Mouse (Mus musculus): ENCODE measurements around the gene Tmem231. TPM values are rescaled to one million over a fixed set of nuclear protein-coding genes. Genes with fewer than 3 reads are reported as not detected.

Tmem231 gene
- 10 to 100 TPM in 1 of 2 experiments, 1 to 10 TPM in 1; 7.1 to 10.3 TPM for total RNA-seq (2021)
- long read RNA-seq, experiment 1, transcript Tmem231-201 (7 exons, 2,984 nt) = major isoform, 10 of 12 reads
- long read RNA-seq, experiment 1, partial matches to known transcripts = 0 of 12 reads
- long read RNA-seq, experiment 1, other reads (novel, unspliced or antisense) = 2 of 12 reads
- long read RNA-seq, experiment 2, transcript Tmem231-201 (7 exons, 2,984 nt) = major isoform, 5 of 10 reads
- long read RNA-seq, experiment 2, partial matches to known transcripts = 2 of 10 reads
- long read RNA-seq, experiment 2, other reads (novel, unspliced or antisense) = 3 of 10 reads

DNA sequence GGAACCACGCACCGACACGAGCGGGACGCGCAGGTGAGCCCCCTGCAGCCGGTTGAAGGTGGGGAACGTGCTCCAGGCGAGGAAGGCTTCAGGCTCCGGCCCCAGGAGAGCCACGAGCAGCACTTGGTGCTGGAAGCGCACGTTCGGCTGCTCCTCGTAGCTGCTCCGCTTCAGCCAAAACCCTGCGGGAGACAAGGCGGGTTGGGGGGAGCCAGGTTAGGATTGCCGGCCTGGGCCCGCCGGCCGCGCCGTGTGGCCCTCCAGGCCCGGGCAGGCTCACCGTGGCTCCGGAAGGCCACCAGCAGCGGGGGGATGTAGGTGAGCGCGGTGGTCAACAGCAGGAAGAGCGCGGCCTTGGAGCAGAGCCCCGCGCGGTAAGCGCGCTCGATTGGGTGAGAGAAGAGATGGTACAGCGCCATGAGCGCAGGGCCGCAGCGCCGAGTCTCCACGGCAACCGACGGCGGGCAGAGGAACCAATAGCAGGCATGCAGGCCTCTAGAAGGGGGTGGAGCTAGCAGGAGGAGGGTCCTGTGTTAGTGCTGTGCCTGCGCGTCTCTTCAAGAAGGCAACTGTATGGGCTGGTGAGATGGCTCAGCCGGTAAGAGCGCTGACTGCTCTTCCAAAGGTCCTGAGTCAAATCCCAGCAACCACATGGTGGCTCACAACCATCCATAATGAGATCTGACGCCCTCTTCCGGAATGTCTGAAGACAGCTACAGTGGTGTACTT, at the start of gene Tmem231:
Gene Tmem231 (minus strand): TSS at position 534 of the 729 bp plus-strand sequence.
- DNase-seq (ENCODE audit: low spot score in 2 of 2) = peak; percentile 69 to 71

DNA sequence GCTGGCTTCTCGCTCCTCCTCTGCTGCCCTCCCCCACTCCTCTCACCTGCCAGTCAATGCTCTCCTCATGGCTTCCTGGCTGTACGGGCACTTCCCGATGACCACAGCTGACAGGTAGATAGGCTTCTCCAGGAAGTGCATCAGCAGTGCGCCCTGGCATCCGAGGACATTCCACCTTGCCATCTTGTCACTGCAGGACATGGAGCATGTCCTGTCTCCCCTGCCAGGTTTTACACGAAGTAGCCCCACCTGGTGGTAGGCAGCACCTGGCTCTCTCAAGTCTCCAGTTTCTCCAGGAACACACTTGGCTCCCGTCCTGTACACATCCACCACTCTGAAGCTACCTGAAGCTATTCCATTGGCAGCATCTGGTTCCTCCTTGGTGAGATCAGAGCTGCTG, 48.4 kb upstream of the Tmem231 start:
- DNase-seq (ENCODE audit: low spot score in 2 of 2) = no peak

DNA sequence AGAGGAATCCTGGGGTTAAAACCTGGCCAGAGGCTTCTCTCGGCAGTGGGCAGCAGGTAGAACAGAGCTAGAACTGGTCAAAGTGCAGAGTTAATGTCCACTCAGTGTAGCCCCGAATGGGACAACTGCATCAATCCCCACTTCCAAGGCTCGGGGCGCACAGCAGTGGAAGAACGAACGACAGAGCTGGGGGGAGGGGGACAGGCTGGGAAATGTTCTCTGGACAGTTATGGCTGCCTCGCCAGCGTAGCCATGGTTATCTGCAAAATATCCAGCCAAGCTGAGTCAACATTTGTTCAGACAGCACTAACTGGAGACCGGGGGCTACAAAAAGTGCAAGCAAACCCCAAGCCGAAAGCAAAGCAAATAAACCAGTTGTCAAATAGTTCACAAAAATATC, 44.5 kb upstream of the Tmem231 start:
- no peak for DNase-seq (ENCODE audit: low spot score in 2 of 2)

DNA sequence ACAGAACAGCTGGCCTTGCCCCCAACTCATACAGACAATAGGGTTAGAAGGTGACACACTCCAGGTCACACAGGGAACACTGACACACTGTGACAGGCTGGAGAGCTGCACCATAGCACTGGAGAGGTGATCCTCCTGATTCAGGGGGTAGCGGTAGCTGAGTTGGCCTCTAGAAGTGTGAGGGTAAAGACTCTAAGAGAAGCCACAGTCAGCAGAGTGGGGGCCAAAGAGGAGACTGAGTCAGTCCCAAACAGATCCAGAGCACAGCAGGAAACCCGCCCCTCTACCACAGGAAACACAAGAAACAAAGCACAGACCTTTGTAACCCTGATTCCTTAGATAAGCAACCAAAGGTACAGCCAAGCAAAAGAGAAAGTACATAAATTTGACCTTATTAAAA, 42.6 kb upstream of the Tmem231 start:
- no peak for DNase-seq (ENCODE audit: low spot score in 2 of 2)

DNA sequence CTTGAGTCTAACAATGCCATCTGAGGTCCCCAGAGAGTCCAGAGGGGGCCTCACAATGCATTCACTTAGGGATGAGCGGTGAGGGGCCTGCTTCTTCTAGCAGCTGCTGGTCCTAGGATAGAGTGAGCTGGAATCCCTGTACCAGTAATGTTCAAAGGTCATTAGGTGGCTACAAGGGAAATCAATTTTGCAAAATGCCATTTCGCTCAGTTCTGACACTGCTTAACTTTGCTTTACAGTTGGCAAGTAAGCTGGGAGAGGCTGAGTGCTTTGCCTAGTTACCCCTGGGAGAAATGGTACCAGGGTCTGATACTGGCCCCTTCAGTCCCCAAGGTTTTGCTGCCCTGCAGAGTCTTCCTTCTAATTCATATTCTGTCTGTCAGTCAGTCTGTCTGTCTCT, 42.0 kb upstream of the Tmem231 start:
- DNase-seq (ENCODE audit: low spot score in 2 of 2) = no peak

DNA sequence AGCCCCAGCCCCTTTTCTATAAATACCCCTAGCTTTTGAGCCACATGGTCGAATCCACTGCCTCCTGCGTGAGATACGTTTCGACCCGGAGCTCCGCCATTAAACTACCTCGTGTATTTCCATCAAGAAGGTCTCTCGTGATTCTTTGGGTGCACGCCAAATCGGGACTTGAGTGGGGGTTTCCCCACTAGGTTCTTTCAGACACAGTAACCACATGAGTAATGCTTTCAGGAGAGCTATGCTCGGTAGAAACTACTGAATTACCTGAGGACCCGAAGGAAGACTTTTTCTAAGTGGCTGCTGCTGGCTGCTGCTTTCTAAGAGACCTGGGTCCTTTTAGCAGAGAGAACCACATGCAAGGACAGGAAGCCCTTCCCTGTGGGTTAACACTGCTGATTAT, 40.5 kb upstream of the Tmem231 start:
- DNase-seq (ENCODE audit: low spot score in 2 of 2) = no peak

DNA sequence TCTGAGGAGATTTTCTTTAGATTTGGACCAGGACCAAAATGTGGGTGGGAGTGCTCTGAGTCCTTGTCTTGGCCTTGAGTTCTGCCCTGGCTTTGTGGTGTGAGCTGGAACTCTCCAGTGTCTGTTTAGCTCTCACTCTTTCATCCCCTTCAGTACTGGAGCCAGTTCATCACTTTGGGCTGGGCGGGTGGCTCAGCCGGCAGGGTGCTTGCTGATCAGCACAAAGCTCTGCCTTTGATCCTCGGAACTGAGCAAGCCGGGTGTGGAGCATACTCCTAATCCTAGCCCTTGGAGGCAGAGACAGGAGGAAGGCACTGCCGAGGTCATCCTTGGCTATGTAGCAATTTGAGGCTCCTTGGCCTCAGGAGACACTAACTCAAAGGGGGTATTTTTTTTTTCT, 35.3 kb upstream of the Tmem231 start:
- DNase-seq (ENCODE audit: low spot score in 2 of 2) = no peak

DNA sequence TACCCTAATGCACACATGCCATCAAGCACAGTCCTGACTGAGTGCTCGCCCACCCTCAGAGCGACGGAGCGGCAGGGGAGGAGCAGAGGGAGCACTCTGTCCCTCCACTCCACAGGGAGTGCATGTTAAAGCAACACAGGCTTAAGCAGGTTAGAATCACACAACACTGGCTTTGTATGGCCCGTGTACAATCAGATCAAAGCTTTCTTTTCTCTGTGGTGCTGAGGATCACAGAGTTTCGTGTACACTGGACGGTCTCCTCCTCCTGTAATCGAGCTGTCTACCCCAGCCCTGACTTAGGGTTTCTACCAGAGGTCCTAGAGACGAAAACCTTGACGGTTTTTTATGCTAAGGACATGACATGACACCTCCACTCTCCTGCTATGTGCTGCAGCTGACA, 34.9 kb upstream of the Tmem231 start:
- no peak for DNase-seq (ENCODE audit: low spot score in 2 of 2)

DNA sequence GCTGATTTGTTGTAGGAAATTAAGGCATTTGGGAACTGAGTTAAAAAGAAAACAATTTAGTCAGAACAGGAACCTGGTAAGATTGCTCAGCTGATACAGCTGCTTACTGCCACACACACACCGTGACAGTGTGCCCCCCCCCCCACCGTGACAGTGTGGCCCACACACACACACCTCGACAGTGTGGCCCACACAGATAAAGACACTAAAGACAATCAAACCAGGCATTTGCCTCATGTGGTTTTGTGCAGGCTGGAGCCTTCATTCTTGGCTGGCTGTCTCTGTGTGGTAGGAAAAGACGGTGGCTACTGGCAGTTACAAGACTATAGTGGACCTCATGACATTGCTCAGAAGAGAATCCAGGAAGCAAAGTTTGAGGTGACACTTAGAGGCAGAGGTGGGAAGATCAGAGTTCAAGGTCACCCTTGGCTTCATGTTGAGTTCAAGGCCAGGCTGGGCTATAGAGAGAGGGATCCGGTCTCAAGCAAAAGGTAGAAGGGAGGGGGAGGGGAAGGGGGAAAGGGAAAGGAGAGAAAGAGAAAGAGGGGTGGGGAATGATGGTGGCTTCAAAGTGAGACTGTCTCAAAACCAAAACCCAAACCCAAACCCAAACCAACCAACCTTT, 33.7 kb upstream of the Tmem231 start:
- DNase-seq (ENCODE audit: low spot score in 2 of 2) = no peak

DNA sequence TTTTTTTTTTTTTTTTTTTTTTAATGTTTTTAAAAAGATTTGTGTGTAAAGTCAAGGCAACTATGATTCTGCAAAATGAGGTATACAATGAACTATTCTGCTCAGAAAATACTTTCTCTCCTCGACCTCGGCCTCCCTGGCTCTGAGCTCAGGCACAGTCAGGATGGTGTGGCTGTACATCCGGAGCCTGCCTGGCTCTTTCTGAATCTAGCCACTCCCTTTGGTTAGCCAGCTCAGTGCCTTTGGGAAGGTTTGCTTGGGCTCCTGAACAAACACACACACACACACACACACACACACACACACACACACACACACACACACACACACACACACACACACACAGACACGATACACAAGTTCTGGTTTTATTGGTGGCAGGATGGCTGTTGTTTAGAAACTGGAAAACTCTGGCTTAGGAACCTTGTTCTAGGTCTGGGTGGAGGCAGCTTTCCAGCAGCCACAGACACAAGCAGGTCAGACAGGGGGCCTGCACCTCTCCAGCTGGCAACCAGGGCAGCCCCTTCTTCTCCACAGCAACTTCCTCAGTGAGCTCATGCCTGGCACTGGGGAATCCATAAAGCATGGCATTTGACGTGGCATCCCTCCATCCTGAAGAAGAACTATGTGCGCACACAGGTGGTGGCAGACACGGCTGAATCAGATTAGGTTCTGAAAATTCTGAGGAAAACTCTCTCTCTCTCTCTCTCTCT, 31.3 kb upstream of the Tmem231 start:
- DNase-seq (ENCODE audit: low spot score in 2 of 2) = no peak

DNA sequence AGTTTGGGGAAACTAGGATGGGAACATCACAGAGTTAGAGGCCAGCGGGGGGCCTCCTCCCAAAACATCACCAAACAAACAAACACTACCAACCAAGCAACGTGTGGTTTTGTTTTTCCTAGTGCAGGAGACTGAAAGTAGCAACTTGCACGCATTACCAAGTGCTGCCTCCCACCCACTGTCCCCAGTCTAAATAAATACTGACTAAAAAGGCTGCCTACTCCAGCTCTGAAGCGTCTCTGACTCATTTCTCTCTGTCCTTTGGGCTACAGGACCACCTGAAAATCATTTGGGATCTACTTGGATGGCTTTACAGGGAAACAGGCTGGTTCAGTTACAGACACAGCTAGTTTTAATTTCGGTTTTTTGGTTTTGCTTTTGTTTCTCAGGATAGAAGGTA, 30.7 kb upstream of the Tmem231 start:
- no peak for DNase-seq (ENCODE audit: low spot score in 2 of 2)

DNA sequence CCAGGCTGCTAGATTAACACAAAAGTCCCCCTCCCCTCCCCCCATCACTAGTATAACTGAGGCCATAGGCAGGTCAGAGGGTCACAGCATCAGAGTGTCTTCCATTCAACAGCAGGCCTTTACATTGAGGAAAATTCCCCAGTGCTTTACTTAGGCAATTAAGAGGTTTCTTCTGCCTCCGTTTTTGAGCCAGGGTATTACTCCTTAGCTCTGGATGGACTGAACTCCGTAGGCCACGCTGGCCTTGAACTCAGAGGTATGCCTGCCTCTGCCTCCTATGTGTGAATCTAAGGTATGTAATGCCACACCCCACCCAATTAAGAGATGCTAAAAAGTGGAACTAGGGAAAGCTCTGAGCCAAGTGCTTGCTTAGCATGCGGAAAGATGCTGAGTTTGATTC, 29.9 kb upstream of the Tmem231 start:
- no peak for DNase-seq (ENCODE audit: low spot score in 2 of 2)

DNA sequence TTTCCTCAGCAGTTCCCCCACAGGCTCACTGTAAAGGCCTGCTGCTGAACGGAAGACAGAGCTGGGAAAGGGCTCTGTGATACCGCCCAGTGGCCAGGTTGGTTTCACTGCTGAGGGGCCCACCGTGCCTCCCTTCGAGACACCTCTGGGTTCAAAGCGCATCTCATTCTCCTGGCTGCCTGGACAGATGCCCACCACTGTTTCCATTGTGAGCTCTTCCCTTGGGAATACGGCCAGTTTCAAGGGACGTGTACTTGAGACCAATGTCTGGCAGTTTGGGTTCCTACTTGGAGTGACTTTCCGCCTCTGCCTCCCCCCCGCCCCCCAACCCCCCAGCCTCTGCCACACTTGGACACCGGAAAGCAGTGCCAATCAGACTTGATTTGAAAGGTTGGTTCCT, 29.4 kb upstream of the Tmem231 start:
- no peak for DNase-seq (ENCODE audit: low spot score in 2 of 2)

DNA sequence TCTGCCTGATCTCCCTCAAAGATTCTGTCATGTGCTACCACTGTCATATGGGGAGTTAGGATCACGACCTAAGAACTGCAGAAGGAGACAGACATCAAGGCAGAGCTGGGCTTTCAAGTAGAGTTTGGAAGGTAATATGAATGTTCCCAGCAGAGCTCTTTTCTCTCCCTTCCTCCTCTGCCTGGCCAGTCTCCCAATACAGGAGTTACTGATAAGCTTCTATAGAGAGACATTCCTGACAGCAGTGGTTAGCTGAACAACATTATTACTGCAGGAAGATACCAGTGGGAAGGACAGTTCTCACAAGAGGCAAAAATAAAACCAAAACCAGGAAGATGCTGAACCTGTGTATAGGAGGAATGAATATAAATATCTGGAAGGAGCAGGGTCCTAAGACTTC, 28.9 kb upstream of the Tmem231 start:
- DNase-seq (ENCODE audit: low spot score in 2 of 2) = no peak

DNA sequence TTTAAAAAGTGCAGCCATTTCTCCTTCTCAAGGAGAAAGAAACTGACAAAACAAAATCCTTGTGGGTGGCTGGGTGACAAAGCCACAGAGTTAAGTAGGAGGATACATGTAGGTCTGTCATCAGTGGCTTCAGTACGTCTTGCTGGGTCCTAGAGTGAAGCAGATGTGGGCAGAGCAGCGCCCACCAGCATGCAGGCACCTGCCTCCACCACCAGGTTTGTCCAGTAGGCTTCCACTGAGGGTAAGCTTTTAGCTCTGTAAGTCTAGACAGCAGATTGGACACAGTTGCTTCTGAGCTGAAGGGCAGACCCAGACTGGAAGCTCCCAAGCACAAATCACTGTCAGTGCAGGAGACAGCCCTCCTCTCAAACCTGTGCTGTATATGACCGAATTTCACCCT, 27.6 kb upstream of the Tmem231 start:
- DNase-seq (ENCODE audit: low spot score in 2 of 2) = no peak

DNA sequence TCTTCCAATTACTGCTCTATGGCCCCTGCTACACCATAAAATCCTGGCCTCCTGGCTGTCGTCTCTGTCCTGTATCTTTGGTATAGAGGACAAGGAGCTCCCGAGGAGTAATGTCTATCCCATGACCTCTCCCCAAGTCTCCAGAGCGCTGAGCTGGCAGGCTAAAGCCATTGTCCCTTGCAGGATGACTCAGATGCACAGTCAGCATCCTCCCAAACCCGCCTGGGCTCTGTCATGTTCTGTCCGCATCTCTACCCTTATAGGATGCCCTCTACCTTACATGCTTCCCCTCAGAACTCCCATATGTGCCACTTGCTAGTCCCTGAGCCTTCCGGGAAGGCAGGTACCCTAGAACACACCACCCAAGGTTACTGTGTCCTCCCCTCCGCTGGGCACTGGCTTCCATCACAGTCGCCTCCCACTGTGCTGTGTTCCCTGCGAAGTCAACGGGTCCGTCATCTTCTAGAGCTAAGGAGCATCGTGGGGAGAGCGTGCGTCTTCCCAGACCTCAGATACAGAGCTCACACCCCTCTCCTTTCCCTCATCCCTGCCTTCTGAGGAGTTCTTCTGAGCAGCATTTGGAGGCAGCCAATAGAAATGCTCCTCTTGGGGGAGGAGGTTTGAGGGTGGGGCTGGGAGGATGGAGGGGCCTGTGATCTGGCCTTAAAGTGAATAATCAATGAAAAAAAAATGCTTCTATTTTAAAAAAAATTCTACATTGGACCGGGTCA, 27.1 kb upstream of the Tmem231 start:
- no peak for DNase-seq (ENCODE audit: low spot score in 2 of 2)

DNA sequence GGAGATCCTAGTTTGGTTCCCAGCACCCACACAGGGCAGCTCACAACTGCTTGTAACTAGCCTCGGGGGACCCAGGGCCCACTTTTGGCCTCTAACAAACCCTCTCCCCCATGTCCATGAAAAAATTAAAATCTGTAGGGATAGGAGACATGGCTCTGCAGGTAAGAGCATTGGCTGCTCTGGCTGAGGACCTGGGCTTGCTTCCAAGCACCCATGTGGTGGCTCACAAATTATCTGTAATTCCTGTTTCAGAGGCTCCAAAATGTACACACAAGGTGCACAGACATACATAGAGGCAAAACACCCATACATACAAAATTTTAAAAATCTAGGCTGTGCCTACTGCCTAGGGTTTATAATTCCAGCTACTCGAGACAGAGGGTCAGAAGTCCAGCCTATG, 23.6 kb upstream of the Tmem231 start:
- DNase-seq (ENCODE audit: low spot score in 2 of 2) = no peak

DNA sequence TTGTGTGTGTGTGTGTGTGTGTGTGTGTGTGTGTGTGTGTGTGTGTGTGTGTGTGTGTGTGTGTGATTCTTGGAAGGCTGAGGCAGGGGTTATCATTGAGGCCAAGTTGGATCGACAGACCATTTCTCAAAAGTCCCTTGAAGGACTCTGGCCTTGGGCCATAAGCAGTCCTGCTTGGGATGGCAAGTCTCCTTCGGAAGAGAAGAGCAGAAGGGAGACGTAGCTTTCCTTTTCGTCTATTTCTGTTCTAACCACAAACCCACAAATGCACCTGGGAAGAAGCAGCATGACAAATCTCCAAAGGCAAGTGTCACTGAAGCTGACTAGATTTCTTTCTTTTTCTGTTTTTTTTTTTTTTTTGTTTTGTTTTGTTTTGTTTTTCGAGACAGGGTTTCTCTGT, 22.2 kb upstream of the Tmem231 start:
- DNase-seq (ENCODE audit: low spot score in 2 of 2) = no peak

DNA sequence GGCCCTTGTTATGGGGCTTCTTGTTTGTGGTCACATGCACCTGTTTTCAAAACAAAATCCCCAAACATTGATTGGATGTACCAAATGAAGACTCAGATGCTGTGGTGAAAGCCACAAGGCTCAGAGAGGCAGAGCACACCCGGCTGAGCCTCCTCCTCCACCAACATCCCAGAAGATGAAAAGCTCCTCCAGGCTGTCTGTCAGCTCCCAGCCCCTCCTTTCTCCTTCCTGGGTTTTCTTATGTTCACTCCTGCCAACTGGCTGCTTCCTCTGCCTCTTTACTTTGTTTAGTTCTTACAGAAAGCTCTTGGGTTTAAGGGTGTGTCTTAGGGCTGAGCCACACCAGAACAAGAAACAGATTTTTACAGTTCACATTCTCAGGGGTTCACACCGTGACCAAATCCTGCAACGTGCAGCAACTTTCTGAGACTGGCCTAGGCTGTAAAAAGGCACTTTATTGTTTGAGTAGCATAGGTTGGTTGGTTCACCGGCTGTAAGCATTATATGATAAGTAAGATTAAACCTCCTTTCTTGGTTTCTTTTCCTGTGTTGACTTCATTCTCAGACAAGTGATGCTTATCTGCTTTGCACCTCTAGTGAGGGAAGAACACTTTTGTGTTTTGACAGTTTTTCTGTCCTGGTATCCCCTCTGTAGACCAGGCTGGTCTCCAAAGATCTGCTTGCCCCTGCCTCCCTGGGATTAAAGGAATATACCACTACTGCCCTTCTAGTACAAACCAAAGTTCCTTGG, 21.3 kb upstream of the Tmem231 start:
- DNase-seq (ENCODE audit: low spot score in 2 of 2) = no peak

DNA sequence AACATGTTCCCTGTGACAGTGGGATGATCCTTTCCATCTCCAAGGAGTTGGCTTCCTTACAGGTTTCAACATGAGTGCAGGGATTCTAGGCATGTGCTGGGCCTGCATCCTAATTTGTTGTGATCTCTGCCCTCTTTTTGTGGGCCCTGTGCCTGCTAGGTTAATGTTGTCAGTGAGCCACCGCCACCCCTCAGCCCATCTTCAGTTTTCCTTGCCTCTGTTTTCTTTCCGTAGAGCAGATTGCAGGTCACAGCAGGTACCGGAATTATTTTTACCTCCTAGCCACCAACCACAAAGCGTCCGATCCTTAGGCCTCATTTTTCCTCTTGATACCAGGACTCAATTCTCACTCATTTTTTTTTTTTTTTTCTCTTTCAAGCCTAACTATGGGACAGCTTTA, 18.3 kb upstream of the Tmem231 start:
- no peak for DNase-seq (ENCODE audit: low spot score in 2 of 2)

Data from adrenal gland, postnatal 4 days (tissue).